Mouse (Mus musculus) colon, adult 2 months (tissue): ENCODE data around the gene Vill. TPM values are rescaled to one million over a fixed set of nuclear protein-coding genes. Genes with fewer than 3 reads are reported as not detected.

Source experiments
- polyA plus RNA-seq: library from polyadenylated mRNA; depleted of rRNA; stranded (reverse); fragments of >200 nt; gene quantifications from 2 replicates; pipeline ENCODE4 v1.2.3, GENCODE M21; 2012; rRNA removed

Vill gene
- polyA plus RNA-seq, result 12.3 and 19.2 TPM in 2 replicates

DNA sequence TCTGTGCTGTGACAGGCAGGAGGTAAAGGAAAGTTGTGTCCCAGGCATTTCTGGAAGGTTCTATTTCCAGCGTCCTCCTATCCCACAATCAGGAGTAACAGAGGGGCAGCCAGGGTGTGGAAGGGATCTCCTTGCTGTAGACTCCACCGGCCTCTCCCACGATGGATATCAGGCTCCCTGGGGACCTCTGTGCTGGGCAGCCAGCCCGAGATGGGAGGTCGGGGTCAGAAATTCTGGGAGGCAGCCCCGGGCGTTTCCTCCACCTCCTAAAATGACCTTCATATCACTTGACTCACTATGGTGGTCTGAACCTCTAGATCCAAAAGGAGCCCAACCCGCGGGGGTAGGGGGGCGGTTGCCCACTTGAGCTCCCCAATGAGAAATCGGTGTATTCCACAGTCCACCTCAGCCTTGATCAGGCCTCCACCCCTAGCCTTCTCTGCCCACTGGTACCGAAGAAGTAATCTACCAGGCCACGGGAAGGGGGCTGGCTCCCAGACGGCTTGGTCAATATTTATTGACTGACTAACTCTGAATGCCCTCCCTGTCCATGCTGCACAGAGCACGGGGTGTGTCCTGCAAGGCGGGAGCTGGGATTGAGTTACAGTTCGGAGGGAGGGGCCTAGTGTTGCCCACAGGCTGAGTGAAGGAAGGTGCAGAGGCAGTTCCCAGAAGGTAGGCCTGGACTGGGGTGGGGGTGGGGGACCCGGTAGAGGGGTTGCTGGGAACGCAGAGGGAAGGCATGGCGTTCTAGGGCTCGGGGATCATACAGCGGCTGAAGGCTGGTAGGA is at the start of gene Vill:
Gene Vill (plus strand): TSS at position 625 of the 791 bp plus-strand sequence.

GRCm38 (mm10) chr9:119093419-119094295 is 41.1 kb downstream of the Vill start, which contains the start of gene Plcd1:
Gene Plcd1, minus strand, starts transcription at chr9:119093502.

GRCm38 (mm10) chr9:119101992-119102782 is 49.6 kb downstream of the Vill start, which contains the start of gene Dlec1:
Gene Dlec1, plus strand, starts transcription at chr9:119102478.

Other genes with a start within 250 kb of the Vill start
- gene Ctdspl, start 126.3 kb upstream of the Vill start, polyA plus RNA-seq, result 36.6 and 38.2 TPM in 2 replicates
- 53.1 and 67.2 TPM in 2 replicates for gene Plcd1, start 40.7 kb downstream of the Vill start, polyA plus RNA-seq
- 0.34 and 1.0 TPM in 2 replicates for gene Dlec1, start 49.7 kb downstream of the Vill start, polyA plus RNA-seq
- gene Acaa1b, start 104.3 kb downstream of the Vill start, polyA plus RNA-seq, result 4.8 and 13.7 TPM in 2 replicates
- gene Gm47289, start 106.4 kb downstream of the Vill start, polyA plus RNA-seq, result not detected in 2 replicates
- 0.13 TPM in 1 of 2 replicates, not detected in the other for gene Slc22a13, start 156.3 kb downstream of the Vill start, polyA plus RNA-seq